Mouse (Mus musculus): ENCODE data around the gene Egflam. TPM values are rescaled to one million over a fixed set of nuclear protein-coding genes. Genes with fewer than 3 reads are reported as not detected.

Gene Egflam
- 24.9 and 27.0 TPM in 2 replicates for polyA plus RNA-seq (2012; rRNA removed)

GRCm38 (mm10) chr15:7397818-7398608 is at the start of gene Egflam:
Gene Egflam, minus strand, starts transcription at chr15:7398395.

Data from ovary, adult 2 months (tissue).